Mouse (Mus musculus): ENCODE results near the gene Arsg.

- TF ChIP-seq CTCF (IDR thresholded peaks at IDR 0.05; ENCODE audit: low read depth, low read length) (no peak), EP300 (IDR thresholded peaks at IDR 0.05; ENCODE audit: insufficient read depth, low read depth, low read length) (no peak), POLR2A (IDR thresholded peaks at IDR 0.05; ENCODE audit: insufficient read depth, low read length) (no peak)
These were observed 66.1 kb downstream of the Arsg start for GRCm38 (mm10) chr11:109539290-109539689.

Measured in ES-Bruce4 (cell line).